Mouse (Mus musculus): ENCODE measurements at regions not wholly inside any gene's neighbourhood (a gene's known extent, or its start where the extent isn't known, plus 50 kb on each side); places are given as distances from the start of the nearest gene placed in this dataset.

- no peak for DNase-seq (ENCODE audit: low read depth)
Observed at GRCm38 (mm10) chr19:60408436-60408835, 59.7 kb downstream of the Prlhr start.

GRCm38 (mm10) chr19:60399425-60399824, 68.7 kb downstream of the Prlhr start:
- DNase-seq (ENCODE audit: low read depth) = no peak

- DNase-seq (ENCODE audit: low read depth) = no peak
Observed at GRCm38 (mm10) chr19:60397666-60398065, 70.4 kb downstream of the Prlhr start.

GRCm38 (mm10) chr19:60396604-60397003, 71.5 kb downstream of the Prlhr start:
- DNase-seq (ENCODE audit: low read depth) = no peak

- DNase-seq (ENCODE audit: low read depth) = no peak
Observed at GRCm38 (mm10) chr19:60386563-60387241, 81.4 kb downstream of the Prlhr start.

GRCm38 (mm10) chr19:60384721-60385120, 83.4 kb downstream of the Prlhr start:
- DNase-seq (ENCODE audit: low read depth) = no peak

GRCm38 (mm10) chr19:60382661-60383060, 85.4 kb downstream of the Prlhr start:
- no peak for DNase-seq (ENCODE audit: low read depth)

- no peak for DNase-seq (ENCODE audit: low read depth)
Observed at GRCm38 (mm10) chr19:60379030-60379605, 89.0 kb downstream of the Prlhr start.

GRCm38 (mm10) chr19:60363988-60364599, 104.0 kb downstream of the Prlhr start:
- DNase-seq (ENCODE audit: low read depth) = no peak

GRCm38 (mm10) chr19:60344911-60345310, 118.4 kb upstream of the Fam204a start:
- DNase-seq (ENCODE audit: low read depth) = no peak

- peak; percentile 44 for DNase-seq (ENCODE audit: low read depth)
Observed at GRCm38 (mm10) chr19:60341485-60341884, 115.0 kb upstream of the Fam204a start.

- DNase-seq (ENCODE audit: low read depth) = no peak
Observed at GRCm38 (mm10) chr19:60340234-60340633, 113.7 kb upstream of the Fam204a start.

- DNase-seq (ENCODE audit: low read depth) = no peak
Observed at GRCm38 (mm10) chr19:60334521-60334920, 108.0 kb upstream of the Fam204a start.

- DNase-seq (ENCODE audit: low read depth) = no peak
Observed at GRCm38 (mm10) chr19:60328295-60328694, 101.8 kb upstream of the Fam204a start.

GRCm38 (mm10) chr19:60325612-60326011, 99.1 kb upstream of the Fam204a start:
- no peak for DNase-seq (ENCODE audit: low read depth)

- no peak for DNase-seq (ENCODE audit: low read depth)
Observed at GRCm38 (mm10) chr19:60325112-60325511, 98.6 kb upstream of the Fam204a start.

GRCm38 (mm10) chr19:60310591-60310990, 84.1 kb upstream of the Fam204a start:
- peak; percentile 40 for DNase-seq (ENCODE audit: low read depth)

- no peak for DNase-seq (ENCODE audit: low read depth)
Observed at GRCm38 (mm10) chr19:60302371-60302770, 75.9 kb upstream of the Fam204a start.

- peak; percentile 6 for DNase-seq (ENCODE audit: low read depth)
Observed at GRCm38 (mm10) chr19:60300891-60301290, 74.4 kb upstream of the Fam204a start.

- no peak for DNase-seq (ENCODE audit: low read depth)
Observed at GRCm38 (mm10) chr19:60290244-60290643, 63.7 kb upstream of the Fam204a start.

GRCm38 (mm10) chr19:60286810-60287396, 60.4 kb upstream of the Fam204a start:
- DNase-seq (ENCODE audit: low read depth) = no peak

- DNase-seq (ENCODE audit: low read depth) = no peak
Observed at GRCm38 (mm10) chr19:60284901-60285300, 58.4 kb upstream of the Fam204a start.

Measured in fibroblast of lung, adult 2 months (primary cell).